Mouse (Mus musculus) forebrain, embryonic 10.5 days (tissue): ENCODE data around the gene Gm3532. TPM values are rescaled to one million over a fixed set of nuclear protein-coding genes. Genes with fewer than 3 reads are reported as not detected.
"Not testable (repeated sequence)": the region's sequence is repeated elsewhere in the genome, so short reads cannot be mapped to it uniquely, and the experiment has no call there.

Experiments used
- DNase-seq: peaks from one replicate; pipeline ENCODE4 v3.0.0-alpha.2; 2017; ENCODE audit warnings: low spot score; ENCODE audit errors: extremely low spot score
- H3K27ac ChIP-seq: fragments of 300-500 bp; sonication (generic); 2 replicates; pipeline ENCODE4 v1.5.1; 2016; ENCODE audit warnings: mild to moderate bottlenecking
- H3K27me3 ChIP-seq: fragments of 300-500 bp; sonication (generic); 2 replicates; pipeline ENCODE4 v1.6.1; 2016; ENCODE audit warnings: mild to moderate bottlenecking; ENCODE audit not compliant: poor library complexity, severe bottlenecking
- H3K36me3 ChIP-seq: fragments of 300-500 bp; sonication (generic); replicated peaks from 2 replicates; pipeline ENCODE4 v1.6.1; 2016; ENCODE audit warnings: mild to moderate bottlenecking, moderate library complexity
- H3K4me1 ChIP-seq: fragments of 300-500 bp; sonication (generic); 2 replicates; pipeline ENCODE4 v1.6.1; 2016
- H3K4me3 ChIP-seq: fragments of 300-500 bp; sonication (generic); 2 replicates; pipeline ENCODE4 v1.5.1; 2016; ENCODE audit warnings: mild to moderate bottlenecking, moderate library complexity
- H3K9me3 ChIP-seq: fragments of 300-500 bp; sonication (generic); 2 replicates; pipeline ENCODE4 v1.6.1; 2016; ENCODE audit warnings: mild to moderate bottlenecking, moderate library complexity
- WGBS: fragments of 180-500 bp; shearing (Covaris S2); methylation state at CpG from one replicate; pipeline ENCODE4 v1.1.7; 2016; 5-methylcytosine and 5-hydroxymethylcytosine counted together
- polyA plus RNA-seq: library from polyadenylated mRNA; unstranded; fragments of >200 nt; fragmentation: Nextera tagmentation; extraction: Ambion mirVana; gene quantifications from 2 replicates; pipeline ENCODE4 v1.2.1, GENCODE M21; 2016

Gm3532 gene
- polyA plus RNA-seq = not detected in 2 replicates

GRCm38 (mm10) chr14:5538196-5538595 lies at the start of gene Gm3532:
TSS of gene Gm3532 (plus strand) at chr14:5538496.
- not testable (repeated sequence) for H3K27ac ChIP-seq, DNase-seq, H3K9me3 ChIP-seq, H3K36me3 ChIP-seq, H3K4me3 ChIP-seq, H3K27me3 ChIP-seq, H3K4me1 ChIP-seq
- no CpG with 5 or more reads among the region's 2 CpGs for WGBS

DNA sequence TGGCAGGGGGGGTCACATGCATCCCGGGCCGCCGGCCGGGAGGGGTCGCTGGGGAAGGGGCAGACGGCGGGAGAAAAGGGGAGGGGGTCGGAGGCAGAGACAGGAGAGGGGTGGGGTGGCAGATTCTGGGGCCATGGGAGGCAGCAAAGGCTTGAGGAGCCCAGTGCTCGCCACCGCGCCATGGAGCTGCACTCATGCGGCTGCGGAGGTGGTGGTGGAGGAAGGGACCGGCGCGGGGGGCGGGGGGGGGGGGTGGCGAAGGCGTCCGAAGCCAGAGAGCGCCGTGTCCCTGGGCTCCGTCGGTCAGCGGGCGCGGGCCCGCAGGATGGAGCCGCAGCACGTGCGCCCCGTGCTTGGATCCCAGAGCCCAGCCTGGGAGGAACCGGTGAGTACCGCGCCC lies 36.9 kb upstream of the Gm3532 start, which contains the start of gene Gm3488:
Gene Gm3488, plus strand, starts transcription at position 301 of the 400 bp plus-strand sequence.
- WGBS = no CpG with 5 or more reads among the region's 35 CpGs
- not testable (repeated sequence) for H3K9me3 ChIP-seq, H3K27ac ChIP-seq, H3K27me3 ChIP-seq, H3K36me3 ChIP-seq, H3K4me1 ChIP-seq, DNase-seq, H3K4me3 ChIP-seq

Other genes starting within 250 kb of the Gm3532 start
- gene Gm3542, start 203.6 kb upstream of the Gm3532 start, polyA plus RNA-seq = not detected in 2 replicates
- gene Gm3500, start 149.4 kb upstream of the Gm3532 start, polyA plus RNA-seq = 0.09 TPM in 1 of 2 replicates, not detected in the other
- gene Gm3194, start 83.0 kb upstream of the Gm3532 start, polyA plus RNA-seq = 1.4 and 1.5 TPM in 2 replicates
- gene Gm8246, start 60.7 kb upstream of the Gm3532 start, polyA plus RNA-seq = not detected in 2 replicates
- not detected in 2 replicates for gene Gm3187, start 54.3 kb upstream of the Gm3532 start, polyA plus RNA-seq
- gene Gm3488, start 36.8 kb upstream of the Gm3532 start, polyA plus RNA-seq = 1.6 and 2.0 TPM in 2 replicates
- gene Gm8265, start 94.5 kb downstream of the Gm3532 start, polyA plus RNA-seq = not detected in 2 replicates
- not detected in 2 replicates for gene Gm9603, start 149.0 kb downstream of the Gm3532 start, polyA plus RNA-seq
- 0.47 TPM in 1 of 2 replicates, not detected in the other for gene Gm3373, start 203.1 kb downstream of the Gm3532 start, polyA plus RNA-seq